Mouse (Mus musculus) heart, embryonic 14.5 days (tissue): ENCODE data around the gene Dpep1. TPM values are rescaled to one million over a fixed set of nuclear protein-coding genes. Genes with fewer than 3 reads are reported as not detected.
A peak's percentile ranks its signal among the peaks of the same experiment; 100 is the strongest.
"Not testable (repeated sequence)": the region's sequence is repeated elsewhere in the genome, so short reads cannot be mapped to it uniquely, and the experiment has no call there.

Experiments used
- ATAC-seq: fragments of 200-750 bp; cut with Nextera tagmentation; 2 replicates; pipeline ENCODE4 v1.8.0; 2017; ENCODE audit warnings: low read depth, moderate TSS enrichment; ENCODE audit not compliant: insufficient number of reproducible peaks, insufficient read depth, low FRiP score
- H3K27ac ChIP-seq, 2 experiments: fragments of 200-500 bp in 1 of 2; fragments of 300-500 bp in 1 of 2; sonication (generic) in 1 of 2; replicated peaks in 1 of 2; 2 replicates each; pipeline ENCODE4 v1.5.1; 2012 to 2014; ENCODE audit warnings: low read depth in 2 of 2, low read length in 2 of 2, control low read depth in 1 of 2, mild to moderate bottlenecking in 1 of 2, mixed read lengths in 1 of 2; ENCODE audit not compliant: control insufficient read depth in 1 of 2, insufficient read depth in 1 of 2
- H3K27me3 ChIP-seq: fragments of 300-500 bp; sonication (generic); 2 replicates; pipeline ENCODE4 v1.6.1; 2014; ENCODE audit warnings: mild to moderate bottlenecking, low read length, control low read depth; ENCODE audit not compliant: control insufficient read depth, insufficient read depth
- H3K36me3 ChIP-seq: fragments of 300-500 bp; sonication (generic); 2 replicates; pipeline ENCODE4 v1.6.1; 2014; ENCODE audit warnings: mild to moderate bottlenecking, control low read depth, low read length, mixed read lengths; ENCODE audit not compliant: control insufficient read depth, insufficient read depth
- H3K4me1 ChIP-seq, 2 experiments: fragments of 200-500 bp in 1 of 2; fragments of 300-500 bp in 1 of 2; sonication (generic) in 1 of 2; 2 replicates each; pipeline ENCODE4 v1.6.1; 2012 to 2014; ENCODE audit warnings: low read length in 2 of 2, control low read depth in 1 of 2, mixed read lengths in 1 of 2; ENCODE audit not compliant: control insufficient read depth in 2 of 2, insufficient read depth in 2 of 2
- H3K4me2 ChIP-seq: fragments of 300-500 bp; sonication (generic); 2 replicates; pipeline ENCODE4 v1.6.1; 2014; ENCODE audit warnings: mild to moderate bottlenecking, low read length
- H3K4me3 ChIP-seq, 2 experiments: fragments of 200-500 bp in 1 of 2; fragments of 300-500 bp in 1 of 2; sonication (generic) in 1 of 2; 2 replicates each; pipeline ENCODE4 v1.5.1; 2012 to 2014; ENCODE audit warnings: low read length in 2 of 2, mild to moderate bottlenecking in 2 of 2, control low read depth in 1 of 2, low read depth in 1 of 2, moderate library complexity in 1 of 2; ENCODE audit not compliant: control insufficient read depth in 1 of 2, insufficient read depth in 1 of 2
- H3K9ac ChIP-seq: fragments of 300-500 bp; sonication (generic); 2 replicates; pipeline ENCODE4 v1.6.1; 2014; ENCODE audit warnings: mild to moderate bottlenecking, low read length
- H3K9me3 ChIP-seq: fragments of 300-500 bp; sonication (generic); 2 replicates; pipeline ENCODE4 v1.6.1; 2016; ENCODE audit warnings: low read length, control low read depth; ENCODE audit not compliant: control insufficient read depth
- WGBS: fragments of 180-500 bp; shearing (Covaris S2); extraction: QIAGEN DNeasy Blood & Tissue Kit; methylation state at CpG from one replicate; pipeline ENCODE4 v1.1.7; 2014; 5-methylcytosine and 5-hydroxymethylcytosine counted together
- polyA plus RNA-seq: library from polyadenylated mRNA; unstranded; fragments of >200 nt; fragmentation: Nextera tagmentation; extraction: Ambion mirVana; gene quantifications from 2 replicates; pipeline ENCODE4 v1.2.1, GENCODE M21; 2014

The Dpep1 gene
- polyA plus RNA-seq, 1 experiment from 2014 or later, result 4.2 TPM

GRCm38 (mm10) chr8:123190678-123191077 lies 4.6 kb downstream of the Dpep1 start:
- H3K4me1 ChIP-seq, result peaks cover 4 to 8% of the 10 kb centered on the region in 2 experiments; a peak in 2 of 4 replicates
- no peaks in the 10 kb centered on the region for H3K27me3 ChIP-seq
- H3K36me3 ChIP-seq, result no peaks in the 10 kb centered on the region
- H3K9ac ChIP-seq, result no peak overlapping the region
- ATAC-seq, result no peak
- no peak overlapping the region for H3K4me3 ChIP-seq
- no peaks in the 10 kb centered on the region for H3K9me3 ChIP-seq
- H3K4me2 ChIP-seq, result peak overlapping the region; percentile 32
- no peak overlapping the region for H3K27ac ChIP-seq
- WGBS, result 0% methylated on average over 9 of the region's 9 CpGs

GRCm38 (mm10) chr8:123191908-123192307 lies 5.9 kb downstream of the Dpep1 start:
- Histone ChIP-seq H3K4me1 (0 out of 4 replicates have a peak, but pooled peaks cover 0 to 4% of the 10 kb centered on the region in 2 experiments), H3K36me3 (no peaks in the 10 kb centered on the region), H3K27ac (no peak overlapping the region), H3K9me3 (no peaks in the 10 kb centered on the region), H3K4me2 (no peak overlapping the region), H3K4me3 (no peak overlapping the region), H3K27me3 (no peaks in the 10 kb centered on the region), H3K9ac (no peak overlapping the region)
- ATAC-seq, result no peak
- 61% methylated on average over 7 of the region's 8 CpGs for WGBS

- H3K4me2 ChIP-seq, result no peak overlapping the region
- 89% methylated on average over 9 of the region's 9 CpGs for WGBS
- no peaks in the 10 kb centered on the region for H3K9me3 ChIP-seq
- H3K27ac ChIP-seq, result no peak overlapping the region
- 0 out of 4 replicates have a peak, but pooled peaks cover 0 to 4% of the 10 kb centered on the region in 2 experiments for H3K4me1 ChIP-seq
- H3K4me3 ChIP-seq, result no peak overlapping the region
- ATAC-seq, result no peak
- H3K9ac ChIP-seq, result no peak overlapping the region
- H3K36me3 ChIP-seq, result no peaks in the 10 kb centered on the region
- no peaks in the 10 kb centered on the region for H3K27me3 ChIP-seq
Observed at GRCm38 (mm10) chr8:123193771-123194170, 7.7 kb downstream of the Dpep1 start.

GRCm38 (mm10) chr8:123197016-123197415 lies 11.0 kb downstream of the Dpep1 start:
- not testable (repeated sequence) for H3K9ac ChIP-seq, ATAC-seq, H3K36me3 ChIP-seq, H3K4me2 ChIP-seq, H3K4me3 ChIP-seq, H3K27ac ChIP-seq, H3K4me1 ChIP-seq, H3K9me3 ChIP-seq, H3K27me3 ChIP-seq
- 71% methylated on average over 5 of the region's 5 CpGs for WGBS

GRCm38 (mm10) chr8:123199864-123200263 lies 13.8 kb downstream of the Dpep1 start:
- H3K4me2 ChIP-seq, result no peak overlapping the region
- no peak overlapping the region for H3K9ac ChIP-seq
- no peak for ATAC-seq
- H3K9me3 ChIP-seq, result no peaks in the 10 kb centered on the region
- no peaks in the 10 kb centered on the region; the same call in 1 of the 2 replicates for H3K27me3 ChIP-seq
- no peaks in the 10 kb centered on the region for H3K4me1 ChIP-seq
- H3K27ac ChIP-seq, result no peak overlapping the region
- H3K4me3 ChIP-seq, result no peak overlapping the region
- peaks cover 12% of the 10 kb centered on the region for H3K36me3 ChIP-seq
- WGBS, result 55% methylated on average over 14 of the region's 14 CpGs

- ATAC-seq, result no peak
- H3K27ac ChIP-seq, result no peak overlapping the region
- H3K27me3 ChIP-seq, result no peaks in the 10 kb centered on the region; the same call in 1 of the 2 replicates
- H3K9me3 ChIP-seq, result no peaks in the 10 kb centered on the region
- H3K4me1 ChIP-seq, result no peaks in the 10 kb centered on the region
- WGBS, result 28% methylated on average over 5 of the region's 5 CpGs
- no peak overlapping the region for H3K4me2 ChIP-seq
- H3K36me3 ChIP-seq, result peaks cover 33% of the 10 kb centered on the region
- H3K9ac ChIP-seq, result no peak overlapping the region
- H3K4me3 ChIP-seq, result no peak overlapping the region
Observed at GRCm38 (mm10) chr8:123202288-123202687, 16.2 kb downstream of the Dpep1 start.

- Histone ChIP-seq H3K4me2 (no peak overlapping the region), H3K27ac (no peak overlapping the region), H3K36me3 (peaks cover 45% of the 10 kb centered on the region), H3K4me3 (no peak overlapping the region), H3K9ac (no peak overlapping the region), H3K4me1 (no peaks in the 10 kb centered on the region), H3K9me3 (no peaks in the 10 kb centered on the region), H3K27me3 (no peaks in the 10 kb centered on the region; the same call in 1 of the 2 replicates)
- 79% methylated on average over 3 of the region's 3 CpGs for WGBS
- ATAC-seq, result no peak
Observed at GRCm38 (mm10) chr8:123203571-123203970, 17.5 kb downstream of the Dpep1 start.

GRCm38 (mm10) chr8:123211876-123212275 lies 25.8 kb downstream of the Dpep1 start:
- H3K9me3 ChIP-seq, result no peaks in the 10 kb centered on the region
- peaks cover 38% of the 10 kb centered on the region for H3K36me3 ChIP-seq
- peaks cover 13 to 19% of the 10 kb centered on the region in 2 experiments for H3K4me1 ChIP-seq
- peak overlapping the region; percentile 96 for H3K9ac ChIP-seq
- H3K27me3 ChIP-seq, result no peaks in the 10 kb centered on the region
- peak overlapping the region; percentile 82 to 91 for H3K4me3 ChIP-seq
- 40% methylated on average over 10 of the region's 10 CpGs for WGBS
- H3K4me2 ChIP-seq, result peak overlapping the region; percentile 65
- no peak for ATAC-seq
- H3K27ac ChIP-seq, result no peak overlapping the region
